Mouse (Mus musculus): ENCODE results near the gene Tnfaip8l1.

Tnfaip8l1 gene

GRCm38 (mm10) chr17:56218377-56219191, 56.3 kb downstream of the Tnfaip8l1 start, which contains the start of gene Dpp9:
Gene Dpp9 (minus strand): TSS chr17:56218905.
- in situ Hi-C loops (cut with MboI, MseI) = no loop called here

GRCm38 (mm10) chr17:56219251-56219650, 57.0 kb downstream of the Tnfaip8l1 start:
- in situ Hi-C loops (cut with MboI, MseI) = no loop called here

GRCm38 (mm10) chr17:56219805-56220204, 57.5 kb downstream of the Tnfaip8l1 start:
- in situ Hi-C loops (cut with MboI, MseI) = no loop called here

Data from T-helper 17 cell (primary cell).